Mouse (Mus musculus) cerebellum, adult (tissue): ENCODE results near the gene Gm10972.
"Not testable (repeated sequence)": the region's sequence is repeated elsewhere in the genome, so short reads cannot be mapped to it uniquely, and the experiment has no call there.

Experiments used
- ATAC-seq: cut with Nextera tagmentation; 2 replicates; pipeline ENCODE4 v1.9.2; 2017; ENCODE audit warnings: mild to moderate bottlenecking, moderate library complexity, mixed read lengths; ENCODE audit not compliant: insufficient number of reproducible peaks, low FRiP score, low TSS enrichment

Gene Gm10972

GRCm38 (mm10) chr3:94657852-94658739 lies 15.2 kb downstream of the Gm10972 start:
- peak; percentile 21; the same call in 1 of the 2 replicates for ATAC-seq

- peak; percentile 75 for ATAC-seq
These were observed 15.8 kb downstream of the Gm10972 start, which contains the start of gene Tuft1 for GRCm38 (mm10) chr3:94658740-94659095. Gene Tuft1 (minus strand): TSS chr3:94658872.

- ATAC-seq = peak; percentile 65
These were observed 16.3 kb downstream of the Gm10972 start for GRCm38 (mm10) chr3:94659142-94659748.

GRCm38 (mm10) chr3:94660841-94661240 lies 17.9 kb downstream of the Gm10972 start:
- not testable (repeated sequence) for ATAC-seq

- not testable (repeated sequence) for ATAC-seq
These were observed 22.3 kb downstream of the Gm10972 start for GRCm38 (mm10) chr3:94665060-94665802.

GRCm38 (mm10) chr3:94665896-94666295 lies 23.0 kb downstream of the Gm10972 start:
- ATAC-seq = not testable (repeated sequence)

- not testable (repeated sequence) for ATAC-seq
These were observed 32.2 kb downstream of the Gm10972 start for GRCm38 (mm10) chr3:94675101-94675500.

GRCm38 (mm10) chr3:94679351-94679841 lies 36.5 kb downstream of the Gm10972 start:
- ATAC-seq = no peak

- not testable (repeated sequence) for ATAC-seq
These were observed 37.1 kb downstream of the Gm10972 start for GRCm38 (mm10) chr3:94680032-94680431.

GRCm38 (mm10) chr3:94680783-94681182 lies 37.9 kb downstream of the Gm10972 start:
- ATAC-seq = no peak

- no peak for ATAC-seq
These were observed 40.7 kb downstream of the Gm10972 start for GRCm38 (mm10) chr3:94683646-94684045.

- ATAC-seq = not testable (repeated sequence)
These were observed 43.3 kb downstream of the Gm10972 start for GRCm38 (mm10) chr3:94685989-94686772.

- not testable (repeated sequence) for ATAC-seq
These were observed 45.8 kb downstream of the Gm10972 start for GRCm38 (mm10) chr3:94688698-94689097.

- not testable (repeated sequence) for ATAC-seq
These were observed 46.3 kb downstream of the Gm10972 start for GRCm38 (mm10) chr3:94689195-94689594.

GRCm38 (mm10) chr3:94690162-94690561 lies 47.2 kb downstream of the Gm10972 start:
- ATAC-seq = not testable (repeated sequence)

GRCm38 (mm10) chr3:94690616-94691247 lies 47.8 kb downstream of the Gm10972 start:
- ATAC-seq = no peak

- ATAC-seq = not testable (repeated sequence)
These were observed 48.8 kb downstream of the Gm10972 start for GRCm38 (mm10) chr3:94691694-94692093.
